Mouse (Mus musculus): ENCODE results near the gene Zfp219. TPM values are rescaled to one million over a fixed set of nuclear protein-coding genes. Genes with fewer than 3 reads are reported as not detected.

Gene Zfp219
- polyA plus RNA-seq (2012; rRNA removed; ENCODE audit: low replicate concordance), result 64.1 and 86.8 TPM in 2 replicates

GRCm38 (mm10) chr14:52020486-52021137 is at the start of gene Zfp219:
Zfp219 (minus strand) TSS chr14:52020733.

GRCm38 (mm10) chr14:52042359-52042758 is 21.8 kb upstream of the Zfp219 start, which contains the start of gene Olfr221:
Olfr221 (minus strand) TSS chr14:52042459.

GRCm38 (mm10) chr14:52015445-52016100 is 5.0 kb downstream of the Zfp219 start, which contains the start of gene Tmem253:
Tmem253 (plus strand) TSS chr14:52015658.

GRCm38 (mm10) chr14:51984247-51985231 is 36.0 kb downstream of the Zfp219 start, which contains the start of gene Arhgef40:
Arhgef40 (plus strand) TSS chr14:51984719.

Other genes with a start within 250 kb of the Zfp219 start
- 0.32 TPM in 1 of 2 replicates, not detected in the other for gene Ang4, start 247.1 kb downstream of the Zfp219 start, polyA plus RNA-seq (2012; rRNA removed; ENCODE audit: low replicate concordance)
- not detected in 2 replicates for gene AY358078, start 220.7 kb downstream of the Zfp219 start, polyA plus RNA-seq (2012; rRNA removed; ENCODE audit: low replicate concordance)
- gene Ear6, start 167.0 kb downstream of the Zfp219 start, polyA plus RNA-seq (2012; rRNA removed; ENCODE audit: low replicate concordance), result not detected in 2 replicates
- gene Mettl17, start 135.9 kb downstream of the Zfp219 start, polyA plus RNA-seq (2012; rRNA removed; ENCODE audit: low replicate concordance), result 28.2 and 46.1 TPM in 2 replicates
- gene Slc39a2, start 127.8 kb downstream of the Zfp219 start, polyA plus RNA-seq (2012; rRNA removed; ENCODE audit: low replicate concordance), result 0.67 and 6.4 TPM in 2 replicates
- 267 and 271 TPM in 2 replicates for gene Ndrg2, start 106.6 kb downstream of the Zfp219 start, polyA plus RNA-seq (2012; rRNA removed; ENCODE audit: low replicate concordance)
- not detected in 2 replicates for gene Tppp2, start 102.3 kb downstream of the Zfp219 start, polyA plus RNA-seq (2012; rRNA removed; ENCODE audit: low replicate concordance)
- gene Rnase13, start 98.0 kb downstream of the Zfp219 start, polyA plus RNA-seq (2012; rRNA removed; ENCODE audit: low replicate concordance), result 0.27 and 0.34 TPM in 2 replicates
- gene Arhgef40, start 36.0 kb downstream of the Zfp219 start, polyA plus RNA-seq (2012; rRNA removed; ENCODE audit: low replicate concordance), result 99.6 and 169 TPM in 2 replicates
- gene Tmem253, start 5.1 kb downstream of the Zfp219 start, polyA plus RNA-seq (2012; rRNA removed; ENCODE audit: low replicate concordance), result 0.84 and 0.99 TPM in 2 replicates
- not detected in 2 replicates for gene Olfr221, start 21.7 kb upstream of the Zfp219 start, polyA plus RNA-seq (2012; rRNA removed; ENCODE audit: low replicate concordance)
- gene Hnrnpc, start 83.3 kb upstream of the Zfp219 start, polyA plus RNA-seq (2012; rRNA removed; ENCODE audit: low replicate concordance), result 56.3 and 109 TPM in 2 replicates
- 1.0 and 2.4 TPM in 2 replicates for gene Rpgrip1, start 90.0 kb upstream of the Zfp219 start, polyA plus RNA-seq (2012; rRNA removed; ENCODE audit: low replicate concordance)
- 8.7 and 17.8 TPM in 2 replicates for gene Supt16, start 176.7 kb upstream of the Zfp219 start, polyA plus RNA-seq (2012; rRNA removed; ENCODE audit: low replicate concordance)
- 26.5 and 40.1 TPM in 2 replicates for gene Chd8, start 237.0 kb upstream of the Zfp219 start, polyA plus RNA-seq (2012; rRNA removed; ENCODE audit: low replicate concordance)